Mouse (Mus musculus): ENCODE measurements around the gene Cetn2. TPM values are rescaled to one million over a fixed set of nuclear protein-coding genes. Genes with fewer than 3 reads are reported as not detected.
A peak's percentile ranks its signal among the peaks of the same experiment; 100 is the strongest.

The Cetn2 gene
- 10 to 100 TPM; 26.4 to 33.1 TPM for total RNA-seq (2021)
- long read RNA-seq, experiment 1, transcript Cetn2-203 (5 exons, 1,286 nt) = major isoform, 70 of 73 reads
- long read RNA-seq, experiment 1, partial matches to known transcripts = 1 of 73 reads
- long read RNA-seq, experiment 1, other reads (novel, unspliced or antisense) = 0 of 73 reads
- long read RNA-seq, experiment 2, transcript Cetn2-203 (5 exons, 1,286 nt) = major isoform, 54 of 55 reads
- long read RNA-seq, experiment 2, partial matches to known transcripts = 0 of 55 reads
- long read RNA-seq, experiment 2, other reads (novel, unspliced or antisense) = 0 of 55 reads

GRCm38 (mm10) chrX:72917884-72918681 lies at the start of gene Cetn2, which contains the start of gene Nsdhl:
Cetn2 (minus strand) TSS chrX:72918411.
Nsdhl (plus strand) TSS chrX:72918557.
- intact Hi-C loops (cut with DNase I) = no loop called here
- DNase-seq = peak; percentile 81 to 84

- intact Hi-C loops (cut with DNase I) = loop anchor here (5.0 kb wide), 1 partner anchor 50 kb away; no protein-coding TSS in a partner anchor
- DNase-seq = no peak
Observed at GRCm38 (mm10) chrX:72962743-72963142, 44.5 kb upstream of the Cetn2 start.

DNA sequence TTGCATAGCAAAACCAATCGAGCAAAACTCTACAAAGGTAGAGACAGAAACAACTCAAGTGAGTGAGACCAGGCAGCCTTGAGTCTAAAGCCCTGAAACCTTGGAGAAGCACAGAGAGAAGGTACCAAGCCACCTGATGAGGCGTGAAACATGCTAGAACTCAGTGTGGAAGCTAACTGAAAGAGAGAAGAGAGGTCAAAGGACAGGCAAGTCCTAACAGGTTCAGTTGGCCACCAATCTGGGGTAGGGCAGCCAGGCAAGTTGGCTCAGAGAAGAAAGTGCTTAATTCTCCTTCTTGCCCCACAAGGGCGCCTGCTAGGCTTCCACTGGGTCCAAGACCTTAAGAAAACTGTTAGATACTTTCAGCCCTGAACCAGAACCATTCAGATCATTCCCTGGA lies 43.3 kb upstream of the Cetn2 start:
- no peak for DNase-seq
- intact Hi-C loops (cut with DNase I) = loop anchor here (5.0 kb wide), 1 partner anchor 51 kb away; no protein-coding TSS in a partner anchor

DNA sequence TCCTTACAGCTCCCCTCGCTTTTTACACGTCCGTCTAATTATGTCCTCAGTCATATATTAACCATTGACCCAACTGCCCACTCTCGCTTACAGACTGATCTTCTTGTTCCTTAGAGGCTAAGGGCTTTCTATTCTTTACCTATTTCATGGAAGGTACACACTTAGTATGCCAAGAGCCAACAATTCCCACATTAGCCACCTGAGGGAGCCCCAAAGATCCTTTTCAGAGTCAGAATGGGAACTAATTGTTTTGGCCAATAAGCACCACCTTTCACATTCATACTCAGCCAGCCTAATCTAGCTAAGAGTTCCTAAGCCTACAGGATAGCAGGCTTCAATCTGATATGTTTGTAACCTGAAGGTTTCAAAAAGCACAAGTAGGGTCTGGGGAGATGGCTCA lies 42.2 kb upstream of the Cetn2 start:
- intact Hi-C loops (cut with DNase I) = loop anchor here (5.0 kb wide), 1 partner anchor 52 kb away; no protein-coding TSS in a partner anchor
- peak in 1 of 2 experiments; percentile 16 for DNase-seq

- DNase-seq = no peak
- intact Hi-C loops (cut with DNase I) = no loop called here
Observed at GRCm38 (mm10) chrX:72956486-72956885, 38.3 kb upstream of the Cetn2 start.

GRCm38 (mm10) chrX:72953464-72953863 lies 35.3 kb upstream of the Cetn2 start:
- no peak for DNase-seq
- intact Hi-C loops (cut with DNase I) = no loop called here

DNA sequence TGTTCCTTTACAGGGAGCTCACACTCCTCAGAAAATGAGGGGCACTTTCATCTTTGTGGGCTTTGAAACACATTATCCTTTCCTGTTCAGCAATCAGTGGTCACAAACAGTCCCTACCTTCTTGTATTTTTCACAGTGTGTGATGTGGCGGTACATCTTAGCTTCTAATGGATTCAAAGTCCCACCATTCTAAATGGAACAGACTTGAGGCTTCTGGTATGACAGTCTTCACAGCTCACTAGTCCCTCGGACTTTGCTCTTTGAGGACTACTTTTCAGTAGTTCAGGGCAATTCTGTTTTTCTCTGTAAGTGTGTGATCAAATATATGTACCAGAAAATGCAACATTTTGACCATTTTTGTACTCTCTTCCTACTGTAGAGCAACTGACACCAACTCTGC lies 3.2 kb upstream of the Cetn2 start:
- no peak for DNase-seq
- intact Hi-C loops (cut with DNase I) = no loop called here

DNA sequence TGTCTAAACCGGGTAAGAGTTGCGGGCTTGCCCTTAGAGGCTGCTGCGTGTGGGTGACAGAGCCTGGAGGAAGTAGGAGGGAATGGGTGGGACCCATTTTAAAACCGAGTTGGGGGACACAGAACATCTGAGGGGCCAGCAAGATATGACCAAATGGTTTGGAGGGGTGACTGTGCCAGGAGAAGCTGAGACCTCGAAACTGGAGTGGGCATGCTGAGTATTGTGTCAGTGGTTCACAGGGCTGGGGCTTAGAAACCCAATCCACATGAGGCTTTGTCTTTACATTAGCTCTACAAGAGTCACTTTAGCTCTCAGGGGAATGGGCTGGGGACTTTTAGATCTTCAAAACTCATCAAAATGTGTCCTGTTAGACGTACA lies 460 bp upstream of the Cetn2 start:
- no peak for DNase-seq
- intact Hi-C loops (cut with DNase I) = no loop called here

DNA sequence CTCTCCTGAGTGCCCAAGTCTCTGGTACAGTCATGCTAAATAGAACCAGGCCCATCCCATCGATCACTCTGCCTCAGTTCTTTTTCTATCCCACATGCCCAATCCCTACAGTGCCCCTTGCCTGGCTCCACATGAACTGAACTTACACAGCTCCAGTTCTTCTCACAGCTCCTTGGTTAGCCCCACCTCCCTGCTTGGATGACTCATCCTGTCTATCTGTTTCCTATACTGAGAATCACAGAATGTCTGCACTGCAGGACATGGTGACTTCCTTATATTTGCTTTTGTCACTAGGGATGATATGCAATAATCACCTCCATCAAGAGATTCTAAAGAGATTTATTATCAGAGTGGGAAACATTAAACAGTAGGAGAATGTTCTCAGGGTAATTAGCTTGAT lies 6.6 kb downstream of the Cetn2 start:
- intact Hi-C loops (cut with DNase I) = no loop called here
- no peak for DNase-seq

GRCm38 (mm10) chrX:72908404-72908741 lies 9.8 kb downstream of the Cetn2 start:
- intact Hi-C loops (cut with DNase I) = no loop called here
- DNase-seq = peak in 1 of 2 experiments; percentile 33

DNA sequence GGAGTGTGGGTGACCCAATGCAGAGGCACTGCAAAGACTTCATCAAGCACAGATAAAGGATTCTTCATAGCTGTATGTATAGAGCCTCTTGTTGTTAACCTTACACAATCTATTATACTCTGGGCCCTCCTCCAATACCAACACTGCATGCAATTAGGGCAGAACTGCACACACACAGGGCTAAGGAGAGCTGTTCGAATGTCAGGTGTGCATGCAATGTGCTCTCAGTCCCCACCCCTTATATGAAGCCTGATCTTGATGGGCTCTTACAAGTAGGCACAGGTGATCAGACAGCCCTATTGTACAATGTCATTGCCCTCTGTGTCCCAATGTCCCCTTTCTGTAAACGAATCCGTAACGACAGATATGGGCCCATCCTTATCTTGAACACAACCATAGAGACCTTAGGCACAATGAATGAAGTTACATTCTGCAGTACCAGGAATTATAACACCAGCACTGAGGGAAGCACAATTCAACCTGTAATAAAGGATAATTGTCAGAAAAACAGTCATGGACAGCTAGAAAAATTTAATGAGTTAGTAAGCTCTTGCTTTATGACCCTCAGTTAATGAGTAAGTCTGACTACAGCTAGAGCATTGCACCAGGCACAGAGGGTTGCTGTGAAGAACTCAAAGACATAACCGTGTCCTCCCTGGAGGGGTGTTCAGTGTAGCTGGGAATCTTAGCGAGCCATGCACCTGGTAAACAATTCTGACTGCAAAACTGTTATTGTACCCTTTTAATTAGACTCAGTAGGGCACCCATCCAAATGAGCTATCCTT lies 10.4 kb downstream of the Cetn2 start:
- no peak for DNase-seq
- intact Hi-C loops (cut with DNase I) = no loop called here

GRCm38 (mm10) chrX:72902530-72902929 lies 15.7 kb downstream of the Cetn2 start:
- intact Hi-C loops (cut with DNase I) = no loop called here
- no peak for DNase-seq

GRCm38 (mm10) chrX:72896055-72896437 lies 22.2 kb downstream of the Cetn2 start:
- DNase-seq = no peak
- intact Hi-C loops (cut with DNase I) = no loop called here

DNA sequence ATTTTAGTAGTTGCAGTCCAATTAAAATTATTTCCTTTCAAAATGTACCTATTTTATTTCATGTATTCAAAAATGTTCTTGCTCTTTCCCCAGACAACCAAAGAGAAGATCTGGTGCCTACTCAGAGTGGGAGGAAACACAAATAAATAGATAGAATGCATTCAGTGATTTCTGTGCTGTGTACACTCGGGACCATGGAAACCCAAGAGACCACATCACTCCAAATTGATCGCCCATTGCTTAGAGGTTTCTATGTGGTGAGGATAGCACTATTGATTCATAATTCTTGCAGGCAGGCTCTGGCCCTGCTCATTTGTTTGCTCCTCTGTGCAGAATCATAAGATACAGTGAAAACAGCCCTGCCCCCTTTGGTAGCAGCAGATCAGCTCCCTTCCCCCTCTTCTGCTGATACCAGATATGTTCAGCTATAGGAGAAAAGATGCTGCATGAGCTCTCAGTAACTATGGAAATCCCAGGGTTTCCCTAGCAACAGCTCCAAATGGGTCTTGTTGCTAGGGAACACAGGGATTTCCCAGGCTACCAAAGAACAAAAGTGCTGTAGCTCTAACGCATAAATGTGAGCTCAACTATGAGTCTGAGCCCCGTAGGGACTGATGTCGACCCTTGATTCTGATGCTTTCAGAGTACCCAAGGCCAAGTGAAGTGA lies 22.7 kb downstream of the Cetn2 start:
- DNase-seq = no peak
- intact Hi-C loops (cut with DNase I) = no loop called here

Other genes with a start within 250 kb of the Cetn2 start
- under 1 TPM in 1 of 2 experiments, not detected in 1; 0.12 TPM for gene Gabrq, start 93.2 kb downstream of the Cetn2 start, total RNA-seq (2021)
- 1 to 10 TPM; 5.5 to 7.9 TPM for gene Nsdhl, start 146 bp upstream of the Cetn2 start, total RNA-seq (2021)
- gene Zfp185, start 68.9 kb upstream of the Cetn2 start, total RNA-seq (2021) = 1 to 10 TPM; 1.8 to 2.1 TPM
- gene Pnma5, start 118.7 kb upstream of the Cetn2 start, total RNA-seq (2021) = under 1 TPM in 1 of 2 experiments, not detected in 1; 0.24 TPM
- gene Pnma3, start 146.4 kb upstream of the Cetn2 start, total RNA-seq (2021) = not detected
- gene Xlr4a, start 164.1 kb upstream of the Cetn2 start, total RNA-seq (2021) = 1 to 10 TPM in 1 of 2 experiments, not detected in 1; 2.7 TPM
- 1 to 10 TPM in 1 of 2 experiments, not detected in 1; 1.1 TPM for gene Xlr3a, start 178.7 kb upstream of the Cetn2 start, total RNA-seq (2021)
- gene Gm14685, start 198.6 kb upstream of the Cetn2 start, total RNA-seq (2021) = not detected
- gene Xlr5b, start 230.4 kb upstream of the Cetn2 start, total RNA-seq (2021) = not detected
- gene DXBay18, start 231.0 kb upstream of the Cetn2 start, total RNA-seq (2021) = not detected

Data from heart, postnatal 14 days (tissue).